Mouse (Mus musculus) ES-E14 (cell line): Measurements from ENCODE around the gene Dtnb. TPM values are rescaled to one million over a fixed set of nuclear protein-coding genes. Genes with fewer than 3 reads are reported as not detected.
"Not testable (repeated sequence)": the region's sequence is repeated elsewhere in the genome, so short reads cannot be mapped to it uniquely, and the experiment has no call there.

Experiments
- DNase-seq: peaks from one replicate; pipeline ENCODE4 v3.0.0-alpha.2; 2013; ENCODE audit warnings: low read depth, low spot score
- H3K27ac ChIP-seq: 2 replicates; pipeline ENCODE4 v1.5.1; 2012; ENCODE audit warnings: low read depth, mild to moderate bottlenecking, low read length, moderate library complexity, mixed read lengths; ENCODE audit not compliant: poor library complexity, insufficient read depth, severe bottlenecking
- H3K36me3 ChIP-seq: 2 replicates; pipeline ENCODE4 v1.6.1; 2012; ENCODE audit warnings: mild to moderate bottlenecking, low read length, moderate library complexity, mixed read lengths; ENCODE audit not compliant: control insufficient read depth, poor library complexity, insufficient read depth, severe bottlenecking
- H3K4me1 ChIP-seq, 2 experiments: fragments of 150-350 bp in 1 of 2; sonication (generic) in 1 of 2; 2 replicates each; pipeline ENCODE4 v1.6.1; 2012; ENCODE audit warnings: low read length in 2 of 2, mild to moderate bottlenecking in 1 of 2, mixed read lengths in 1 of 2; ENCODE audit not compliant: control insufficient read depth in 2 of 2, insufficient read depth in 2 of 2, poor library complexity in 1 of 2
- H3K4me3 ChIP-seq, 2 experiments: fragments of 150-350 bp in 1 of 2; sonication (generic) in 1 of 2; 2 replicates each; pipeline ENCODE4 v1.5.1; 2012; ENCODE audit warnings: low read length in 2 of 2, low read depth in 1 of 2, mild to moderate bottlenecking in 1 of 2, mixed read lengths in 1 of 2; ENCODE audit not compliant: insufficient read depth in 1 of 2, poor library complexity in 1 of 2, severe bottlenecking in 1 of 2
- H3K9ac ChIP-seq: 2 replicates; pipeline ENCODE4 v1.6.1; 2012; ENCODE audit warnings: low read depth, mild to moderate bottlenecking, low read length, mixed read lengths; ENCODE audit not compliant: poor library complexity, insufficient read depth, severe bottlenecking
- H3K9me3 ChIP-seq: fragments of 150-350 bp; sonication (generic); 2 replicates; pipeline ENCODE4 v1.6.1; 2012; ENCODE audit warnings: low read depth, mild to moderate bottlenecking, low read length; ENCODE audit not compliant: control insufficient read depth, insufficient read depth
- CHD2 ChIP-seq: IDR thresholded peaks from 2 replicates; pipeline ENCODE4 v1.6.1; 2014; ENCODE audit warnings: mild to moderate bottlenecking, low read depth, low read length, inconsistent platforms
- HCFC1 ChIP-seq: IDR thresholded peaks from 2 replicates; pipeline ENCODE4 v1.6.1; 2012; ENCODE audit warnings: low read length, inconsistent platforms, borderline replicate concordance; ENCODE audit not compliant: insufficient read depth
- MAFK ChIP-seq: IDR thresholded peaks from 2 replicates; pipeline ENCODE4 v1.6.1; 2014; ENCODE audit warnings: mild to moderate bottlenecking, low read depth, low read length, inconsistent platforms; ENCODE audit not compliant: insufficient read depth
- ZC3H11A ChIP-seq: IDR thresholded peaks from 2 replicates; pipeline ENCODE4 v1.6.1; 2012; ENCODE audit warnings: low read depth, mild to moderate bottlenecking, inconsistent platforms, low read length, borderline replicate concordance
- ZNF384 ChIP-seq: IDR thresholded peaks from 2 replicates; pipeline ENCODE4 v1.6.1; 2012; ENCODE audit warnings: low read depth, low read length, inconsistent platforms
- in situ Hi-C, 2 experiments: fragments of 600-800 bp; cut with MboI; formaldehyde crosslinking; loops; one replicate each; pipeline ENCODE4 v1.15.1; 2025; ENCODE audit warnings: low sequenced_read_pairs in 2 of 2, inconsistent platforms in 1 of 2; ENCODE audit not compliant: unreplicated experiment in 2 of 2
- total RNA-seq: library from RNA; depleted of rRNA; stranded (reverse); fragments of 300-350 nt; gene quantifications from 2 replicates; pipeline ENCODE4 v1.2.3, GENCODE M21; 2012

The Dtnb gene
- total RNA-seq, 1 experiment = 31.2 TPM

DNA sequence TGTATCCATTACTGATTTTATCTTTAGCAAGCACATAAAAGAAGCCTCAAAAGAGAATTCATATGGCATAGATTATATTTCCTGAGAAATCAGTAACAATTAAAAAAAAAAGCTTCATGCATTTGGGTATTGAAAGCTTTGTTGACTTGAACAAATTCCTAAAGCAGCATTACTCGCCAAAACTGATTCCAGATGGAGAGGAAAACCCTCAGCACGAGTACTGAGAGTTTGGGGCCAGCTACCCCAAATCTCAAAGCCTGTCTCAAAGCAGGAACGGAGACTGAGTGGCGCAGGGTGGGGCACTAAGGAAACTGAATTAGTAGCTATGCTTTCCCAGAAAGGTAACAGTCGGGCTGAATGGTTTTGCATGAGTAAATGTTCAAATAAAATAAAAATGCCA lies 108.5 kb downstream of the Dtnb start:
- no peaks in the 10 kb centered on the region for H3K36me3 ChIP-seq
- H3K4me1 ChIP-seq = peaks cover 0 to 3% of the 10 kb centered on the region in 2 experiments; a peak in 1 of 4 replicates
- in situ Hi-C loops = no loop called here
- H3K27ac ChIP-seq = no peak overlapping the region
- TF ChIP-seq HCFC1 (no peak), ZNF384 (no peak), CHD2 (no peak), ZC3H11A (no peak), MAFK (no peak)
- H3K4me3 ChIP-seq = no peak overlapping the region
- H3K9ac ChIP-seq = no peak overlapping the region
- DNase-seq = no peak
- no peaks in the 10 kb centered on the region for H3K9me3 ChIP-seq

DNA sequence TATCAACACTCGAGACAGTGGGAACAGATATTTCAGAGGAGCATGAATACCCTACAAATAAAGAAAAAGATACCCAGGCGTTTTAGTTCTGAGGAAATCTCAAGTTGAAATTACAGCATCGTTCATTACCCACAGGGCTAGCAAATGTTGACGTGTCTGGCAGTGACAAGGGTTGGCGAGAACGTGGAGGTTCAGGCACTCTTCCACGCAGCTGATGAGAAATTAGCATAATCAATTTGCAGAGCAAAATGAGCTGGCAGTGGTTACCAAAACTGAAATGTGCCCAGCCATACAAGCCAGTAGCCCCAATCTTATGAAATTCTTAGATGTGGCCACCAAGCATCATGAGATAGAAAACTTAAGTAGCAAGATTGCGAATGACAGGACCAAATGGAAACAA lies 110.9 kb downstream of the Dtnb start:
- H3K4me1 ChIP-seq = peaks cover 0 to 3% of the 10 kb centered on the region in 2 experiments; a peak in 1 of 4 replicates
- in situ Hi-C loops = no loop called here

DNA sequence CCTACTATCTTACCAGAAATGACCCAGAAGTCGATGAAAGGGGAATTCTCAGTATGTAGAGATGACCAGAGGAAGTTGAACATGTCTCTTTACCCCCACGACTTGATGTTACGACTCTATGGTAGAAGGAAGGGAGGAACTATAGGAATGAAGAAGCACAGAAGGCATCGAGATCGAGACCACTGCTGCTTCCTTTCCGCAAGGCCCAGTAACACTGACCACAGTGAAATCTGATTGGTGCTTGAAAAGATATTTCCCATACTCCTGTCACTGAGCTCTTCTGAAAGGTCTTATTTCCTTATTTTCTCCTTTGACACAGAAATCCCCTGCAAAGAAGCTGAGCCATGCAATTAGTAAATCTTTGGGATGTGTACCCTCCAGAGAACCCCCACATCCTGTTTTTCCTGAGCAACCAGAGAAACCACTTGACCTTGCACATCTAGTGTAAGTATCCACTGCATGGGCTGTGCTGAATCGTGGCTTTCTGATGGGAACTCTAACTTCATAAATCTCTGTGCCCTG lies 114.3 kb downstream of the Dtnb start:
- TF ChIP-seq ZNF384 (no peak), CHD2 (no peak), ZC3H11A (no peak), HCFC1 (no peak), MAFK (no peak)

More for the DNA sequence above, 110.9 kb downstream of the Dtnb start:
- Histone ChIP-seq H3K4me3 (no peak overlapping the region), H3K9ac (no peak overlapping the region), H3K36me3 (no peaks in the 10 kb centered on the region), H3K9me3 (no peaks in the 10 kb centered on the region), H3K27ac (no peak overlapping the region)
- DNase-seq = no peak
- TF ChIP-seq CHD2 (no peak), ZC3H11A (no peak), MAFK (no peak), ZNF384 (no peak), HCFC1 (no peak)

DNA sequence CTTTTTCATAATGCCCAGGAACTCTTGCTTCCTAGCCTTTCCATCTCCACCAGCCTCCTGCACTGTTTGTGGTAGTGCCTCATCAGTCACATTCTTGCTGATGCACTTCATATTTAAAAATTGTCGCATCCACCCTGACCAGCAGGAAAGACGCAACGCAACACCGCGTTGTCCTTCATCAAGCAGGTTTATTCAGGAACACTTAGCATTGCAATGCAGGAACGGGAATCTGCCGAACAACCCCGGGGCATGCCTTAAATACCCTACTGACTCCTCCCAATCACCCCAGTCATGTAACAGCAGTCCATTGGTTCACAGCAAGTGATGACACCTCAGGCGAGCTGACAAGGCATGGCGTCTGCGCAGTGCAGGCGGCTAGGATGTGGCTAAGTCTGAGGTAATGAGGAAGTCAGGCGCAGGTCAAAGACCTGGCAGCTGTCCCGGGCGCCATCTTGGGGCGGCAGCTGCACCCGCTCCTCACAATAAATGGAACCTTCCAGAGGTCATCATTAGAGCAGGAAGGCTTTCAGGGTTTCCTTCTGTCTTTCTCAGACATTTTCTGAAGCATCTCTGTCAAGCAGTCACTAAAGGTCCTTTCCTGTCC lies 118.8 kb downstream of the Dtnb start:
- H3K36me3 ChIP-seq, in situ Hi-C loops, H3K9me3 ChIP-seq, H3K9ac ChIP-seq, DNase-seq: not testable (repeated sequence)
- TF ChIP-seq HCFC1 = 0 out of 2 replicates have a peak, but pooled peaks have one; percentile 6
- peaks cover 7 to 11% of the 10 kb centered on the region in 2 experiments; a peak in 3 of 4 replicates for H3K4me1 ChIP-seq
- H3K4me3 ChIP-seq = peak overlapping the region in 1 of 2 experiments; percentile 4; a peak in 1 of 4 replicates
- H3K27ac ChIP-seq = peak overlapping the region; percentile 73

More for the DNA sequence above, 114.3 kb downstream of the Dtnb start:
- no peak for DNase-seq
- Histone ChIP-seq H3K27ac (no peak overlapping the region), H3K36me3 (no peaks in the 10 kb centered on the region), H3K4me1 (peaks cover 8 to 9% of the 10 kb centered on the region in 2 experiments; a peak in 3 of 4 replicates), H3K4me3 (no peak overlapping the region), H3K9me3 (no peaks in the 10 kb centered on the region), H3K9ac (no peak overlapping the region)
- in situ Hi-C loops = no loop called here

DNA sequence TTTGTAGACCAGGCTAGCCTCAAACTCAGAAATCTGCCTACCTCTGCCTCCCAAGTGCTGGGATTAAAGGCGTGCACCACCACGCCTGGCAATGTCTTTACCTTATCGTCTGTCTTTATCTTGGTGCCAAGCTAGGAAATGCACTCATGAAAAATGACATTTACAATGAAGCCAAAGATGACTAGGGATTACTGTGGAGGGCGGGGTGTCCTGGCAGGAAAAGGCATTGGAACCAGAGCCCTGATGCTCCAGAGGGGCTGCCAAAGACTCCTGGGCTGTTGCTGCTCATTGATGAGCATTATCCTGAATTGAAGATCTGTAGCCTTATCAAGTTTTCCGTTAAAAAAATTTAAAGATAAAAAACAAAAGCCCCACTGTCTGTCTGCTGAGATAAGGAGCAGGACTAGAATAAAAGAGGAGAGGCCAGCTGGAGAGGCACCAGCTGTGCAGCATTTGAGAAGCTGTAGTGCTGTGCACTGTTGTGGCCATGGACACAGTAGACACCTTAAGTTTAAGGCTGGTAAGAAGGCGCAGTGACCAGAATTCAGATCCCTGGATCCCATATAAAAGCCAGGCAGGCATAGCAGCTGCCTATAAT lies 120.7 kb downstream of the Dtnb start:
- Histone ChIP-seq H3K9ac (no peak overlapping the region), H3K4me1 (peaks cover 7 to 11% of the 10 kb centered on the region in 2 experiments; a peak in 3 of 4 replicates), H3K36me3 (no peaks in the 10 kb centered on the region; the same call in 1 of the 2 replicates), H3K9me3 (no peaks in the 10 kb centered on the region), H3K27ac (no peak overlapping the region), H3K4me3 (no peak overlapping the region)
- TF ChIP-seq ZC3H11A (no peak), CHD2 (no peak), MAFK (no peak), HCFC1 (no peak), ZNF384 (no peak)
- in situ Hi-C loops = no loop called here
- DNase-seq = no peak
